Mouse (Mus musculus): ENCODE measurements around the gene Ubn2. TPM values are rescaled to one million over a fixed set of nuclear protein-coding genes. Genes with fewer than 3 reads are reported as not detected.
"Not testable (repeated sequence)": the region's sequence is repeated elsewhere in the genome, so short reads cannot be mapped to it uniquely, and the experiment has no call there.

The Ubn2 gene
- polyA plus RNA-seq, 1 experiment from 2014 or later: 3.0 TPM

GRCm38 (mm10) chr6:38453049-38453448, 19.3 kb downstream of the Ubn2 start:
- no peak for DNase-seq
- Histone ChIP-seq H3K4me2 (ENCODE audit: low read depth, low read length) (no peak overlapping the region), H3K4me3 (ENCODE audit: low read depth, low read length) (no peak overlapping the region), H3K9me3 (ENCODE audit: low read length) (no peaks in the 10 kb centered on the region), H3K9ac (replicated peaks) (no peak overlapping the region), H3K27ac (ENCODE audit: low read depth) (no peak overlapping the region), H3K36me3 (replicated peaks; ENCODE audit: insufficient read depth, low read length) (peaks cover 30% of the 10 kb centered on the region; the same call in 1 of the 2 replicates), H3K27me3 (ENCODE audit: insufficient read depth, low read length) (no peaks in the 10 kb centered on the region), H3K4me1 (ENCODE audit: insufficient read depth) (no peaks in the 10 kb centered on the region)
- no peak for ATAC-seq
- WGBS (ENCODE audit: insufficient replicate concordance): 88% methylated on average over 4 of the region's 4 CpGs
- TF ChIP-seq CTCF (IDR thresholded peaks at IDR 0.05; ENCODE audit: low read depth): no peak
- no peak for TF ChIP-seq EP300 (IDR thresholded peaks at IDR 0.05; ENCODE audit: low read depth)

GRCm38 (mm10) chr6:38456425-38456824, 22.7 kb downstream of the Ubn2 start:
- not testable (repeated sequence) for H3K4me3 ChIP-seq (ENCODE audit: low read depth, low read length); H3K9ac ChIP-seq (replicated peaks)

GRCm38 (mm10) chr6:38458075-38458474, 24.3 kb downstream of the Ubn2 start:
- ATAC-seq: no peak
- no peaks in the 10 kb centered on the region for H3K4me1 ChIP-seq (ENCODE audit: insufficient read depth)
- peaks cover 23% of the 10 kb centered on the region for H3K36me3 ChIP-seq (replicated peaks; ENCODE audit: insufficient read depth, low read length)
- no peak overlapping the region for H3K9ac ChIP-seq (replicated peaks)
- H3K9me3 ChIP-seq (ENCODE audit: low read length): no peaks in the 10 kb centered on the region
- 98% methylated on average over 3 of the region's 3 CpGs for WGBS (ENCODE audit: insufficient replicate concordance)
- H3K4me2 ChIP-seq (ENCODE audit: low read depth, low read length): no peak overlapping the region
- H3K4me3 ChIP-seq (ENCODE audit: low read depth, low read length): no peak overlapping the region
- TF ChIP-seq EP300 (IDR thresholded peaks at IDR 0.05; ENCODE audit: low read depth) (no peak), CTCF (IDR thresholded peaks at IDR 0.05; ENCODE audit: low read depth) (no peak)
- DNase-seq: no peak
- H3K27ac ChIP-seq (ENCODE audit: low read depth): no peak overlapping the region
- no peaks in the 10 kb centered on the region for H3K27me3 ChIP-seq (ENCODE audit: insufficient read depth, low read length)

More at GRCm38 (mm10) chr6:38456425-38456824, 22.7 kb downstream of the Ubn2 start:
- peaks cover 20% of the 10 kb centered on the region for H3K36me3 ChIP-seq (replicated peaks; ENCODE audit: insufficient read depth, low read length)
- not testable (repeated sequence) for H3K27me3 ChIP-seq (ENCODE audit: insufficient read depth, low read length); H3K4me1 ChIP-seq (ENCODE audit: insufficient read depth); H3K27ac ChIP-seq (ENCODE audit: low read depth); H3K9me3 ChIP-seq (ENCODE audit: low read length); DNase-seq; H3K4me2 ChIP-seq (ENCODE audit: low read depth, low read length)
- peak; percentile 71 for ATAC-seq

- TF ChIP-seq CTCF (IDR thresholded peaks at IDR 0.05; ENCODE audit: low read depth): peak; percentile 57
- no peak for TF ChIP-seq EP300 (IDR thresholded peaks at IDR 0.05; ENCODE audit: low read depth)
- Histone ChIP-seq H3K27ac (ENCODE audit: low read depth) (no peak overlapping the region), H3K9ac (replicated peaks) (no peak overlapping the region), H3K27me3 (ENCODE audit: insufficient read depth, low read length) (no peaks in the 10 kb centered on the region), H3K9me3 (ENCODE audit: low read length) (no peaks in the 10 kb centered on the region), H3K4me3 (ENCODE audit: low read depth, low read length) (no peak overlapping the region), H3K36me3 (replicated peaks; ENCODE audit: insufficient read depth, low read length) (peaks cover 36% of the 10 kb centered on the region), H3K4me2 (ENCODE audit: low read depth, low read length) (no peak overlapping the region), H3K4me1 (ENCODE audit: insufficient read depth) (no peaks in the 10 kb centered on the region)
- DNase-seq (no peak), ATAC-seq (no peak)
- 77% methylated on average over 4 of the region's 4 CpGs for WGBS (ENCODE audit: insufficient replicate concordance)
Measured at GRCm38 (mm10) chr6:38469591-38469990, 35.8 kb downstream of the Ubn2 start.

GRCm38 (mm10) chr6:38481694-38482371, 48.1 kb downstream of the Ubn2 start:
- ATAC-seq: peak; percentile 82
- Histone ChIP-seq H3K27ac (ENCODE audit: low read depth) (peak overlapping the region; percentile 30; the same call in 1 of the 2 replicates), H3K9ac (replicated peaks) (no peak overlapping the region), H3K9me3 (ENCODE audit: low read length) (no peaks in the 10 kb centered on the region), H3K4me2 (ENCODE audit: low read depth, low read length) (no peak overlapping the region), H3K36me3 (replicated peaks; ENCODE audit: insufficient read depth, low read length) (peaks cover 49% of the 10 kb centered on the region), H3K4me3 (ENCODE audit: low read depth, low read length) (no peak overlapping the region), H3K4me1 (ENCODE audit: insufficient read depth) (no peaks in the 10 kb centered on the region), H3K27me3 (ENCODE audit: insufficient read depth, low read length) (no peaks in the 10 kb centered on the region)
- no peak for TF ChIP-seq CTCF (IDR thresholded peaks at IDR 0.05; ENCODE audit: low read depth)
- no peak for TF ChIP-seq EP300 (IDR thresholded peaks at IDR 0.05; ENCODE audit: low read depth)
- 73% methylated on average over 5 of the region's 5 CpGs for WGBS (ENCODE audit: insufficient replicate concordance)
- no peak for DNase-seq

GRCm38 (mm10) chr6:38492550-38492949, 58.8 kb downstream of the Ubn2 start:
- Histone ChIP-seq H3K27ac (ENCODE audit: low read depth) (no peak overlapping the region), H3K9me3 (ENCODE audit: low read length) (no peaks in the 10 kb centered on the region), H3K27me3 (ENCODE audit: insufficient read depth, low read length) (no peaks in the 10 kb centered on the region), H3K4me2 (ENCODE audit: low read depth, low read length) (no peak overlapping the region), H3K9ac (replicated peaks) (no peak overlapping the region), H3K4me3 (ENCODE audit: low read depth, low read length) (no peak overlapping the region), H3K4me1 (ENCODE audit: insufficient read depth) (no peaks in the 10 kb centered on the region), H3K36me3 (replicated peaks; ENCODE audit: insufficient read depth, low read length) (peaks cover 36% of the 10 kb centered on the region)
- peak; percentile 83 for TF ChIP-seq CTCF (IDR thresholded peaks at IDR 0.05; ENCODE audit: low read depth)
- TF ChIP-seq EP300 (IDR thresholded peaks at IDR 0.05; ENCODE audit: low read depth): no peak
- no peak for ATAC-seq
- DNase-seq: peak; percentile 67
- WGBS (ENCODE audit: insufficient replicate concordance): 79% methylated on average over 3 of the region's 3 CpGs

All from liver, postnatal 0 days (tissue).